Mouse (Mus musculus) embryonic facial prominence, embryonic 10.5 days (tissue): Measurements from ENCODE around the gene Tiam1. TPM values are rescaled to one million over a fixed set of nuclear protein-coding genes. Genes with fewer than 3 reads are reported as not detected.

Experiments
- DNase-seq: peaks from one replicate; pipeline ENCODE4 v3.0.0-alpha.2; 2017; ENCODE audit warnings: low spot score
- H3K27ac ChIP-seq: fragments of 300-500 bp; sonication (generic); replicated peaks from 2 replicates; pipeline ENCODE4 v1.5.1; 2016; ENCODE audit warnings: mild to moderate bottlenecking
- H3K27me3 ChIP-seq: fragments of 300-500 bp; sonication (generic); replicated peaks from 2 replicates; pipeline ENCODE4 v1.6.1; 2016; ENCODE audit warnings: low read depth, mild to moderate bottlenecking; ENCODE audit not compliant: poor library complexity, severe bottlenecking
- H3K36me3 ChIP-seq: fragments of 300-500 bp; sonication (generic); replicated peaks from 2 replicates; pipeline ENCODE4 v1.6.1; 2016; ENCODE audit warnings: mild to moderate bottlenecking, moderate library complexity
- H3K4me1 ChIP-seq: fragments of 300-500 bp; sonication (generic); 2 replicates; pipeline ENCODE4 v1.6.1; 2016
- H3K4me3 ChIP-seq: fragments of 300-500 bp; sonication (generic); 2 replicates; pipeline ENCODE4 v1.5.1; 2016; ENCODE audit warnings: mild to moderate bottlenecking, moderate library complexity
- H3K9me3 ChIP-seq: fragments of 300-500 bp; sonication (generic); 2 replicates; pipeline ENCODE4 v1.6.1; 2016; ENCODE audit warnings: mild to moderate bottlenecking
- WGBS: fragments of 180-500 bp; shearing (Covaris S2); methylation state at CpG from one replicate; pipeline ENCODE4 v1.1.7; 2016; 5-methylcytosine and 5-hydroxymethylcytosine counted together
- polyA plus RNA-seq: library from polyadenylated mRNA; unstranded; fragments of >200 nt; fragmentation: Nextera tagmentation; extraction: Ambion mirVana; gene quantifications from 2 replicates; pipeline ENCODE4 v1.2.1, GENCODE M21; 2016

Gene Tiam1
- polyA plus RNA-seq, 1 experiment from 2014 or later, result 25.3 TPM

DNA sequence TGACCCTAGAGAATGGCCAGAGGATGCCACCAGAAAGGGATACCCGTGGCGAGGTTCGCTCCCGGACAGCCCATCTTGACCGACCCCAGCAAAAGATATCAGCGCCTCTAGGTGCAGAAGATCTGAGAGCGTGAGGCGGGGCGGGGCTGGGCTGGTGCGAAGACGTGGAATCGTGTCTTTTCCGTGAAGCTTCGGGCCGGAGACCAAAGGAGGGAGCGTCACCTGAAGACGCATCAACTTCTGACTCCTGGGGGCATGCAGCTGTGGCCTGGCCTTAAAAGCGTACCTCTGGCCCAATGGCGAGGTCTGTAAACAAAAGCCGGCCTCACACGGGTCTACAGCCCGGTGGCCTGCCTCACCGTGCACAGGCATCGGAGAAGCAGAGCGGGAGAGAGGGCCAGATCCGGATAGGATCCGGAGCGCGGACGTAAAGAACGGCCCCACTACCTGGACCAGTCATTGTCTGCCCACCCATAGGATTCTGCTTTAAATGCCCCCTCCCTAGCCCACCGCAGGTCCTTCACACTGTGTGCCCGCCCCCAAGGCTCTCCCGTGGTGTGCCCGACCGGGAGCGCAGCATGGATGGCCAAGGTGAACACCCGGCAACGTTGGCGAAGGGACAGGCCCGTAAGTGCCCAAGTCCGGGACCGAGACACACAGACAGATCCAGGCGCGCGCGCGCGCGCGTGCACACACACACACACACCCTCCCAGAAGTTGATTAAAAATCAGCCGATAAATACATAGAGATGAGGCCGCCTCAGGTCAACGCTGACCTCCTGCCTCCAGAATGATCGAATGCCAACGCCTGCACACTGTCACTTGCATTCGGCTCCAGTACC lies 774 bp downstream of the Tiam1 start:
- Histone ChIP-seq H3K4me3 (peak overlapping the region; percentile 82), H3K4me1 (peaks cover 60% of the 10 kb centered on the region), H3K9me3 (0 out of 2 replicates have a peak, but pooled peaks cover 3% of the 10 kb centered on the region), H3K27ac (peak overlapping the region; percentile 99), H3K27me3 (0 out of 2 replicates have a peak, but pooled peaks cover 6% of the 10 kb centered on the region), H3K36me3 (peaks cover 5% of the 10 kb centered on the region)
- under 1% methylated on average over 57 of the region's 57 CpGs for whole genome bisulfite sequencing
- DNase-seq, result peak; percentile 79

DNA sequence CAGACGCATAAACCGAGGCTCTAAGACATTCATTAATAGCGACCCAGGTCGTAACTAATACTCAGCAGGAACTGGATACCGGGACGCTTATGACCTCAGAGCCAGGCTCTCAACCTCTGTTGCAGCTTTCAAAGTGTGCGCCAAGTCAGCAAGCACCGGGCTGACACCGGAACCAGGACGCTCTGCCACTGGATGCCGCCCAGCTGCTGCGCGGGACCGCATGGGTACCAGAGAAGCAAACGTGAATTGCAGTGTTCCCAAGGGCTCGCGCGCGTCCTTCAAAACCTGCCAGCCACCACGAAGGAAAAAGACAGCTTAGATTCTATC lies 1.4 kb downstream of the Tiam1 start:
- H3K27ac ChIP-seq, result peak overlapping the region; percentile 99
- peaks cover 7% of the 10 kb centered on the region; the same call in 1 of the 2 replicates for H3K9me3 ChIP-seq
- H3K4me3 ChIP-seq, result peak overlapping the region; percentile 82
- H3K36me3 ChIP-seq, result peaks cover 11% of the 10 kb centered on the region
- DNase-seq, result peak; percentile 60
- 1% methylated on average over 20 of the region's 20 CpGs for WGBS
- H3K27me3 ChIP-seq, result 0 out of 2 replicates have a peak, but pooled peaks cover 6% of the 10 kb centered on the region
- H3K4me1 ChIP-seq, result peaks cover 62% of the 10 kb centered on the region

DNA sequence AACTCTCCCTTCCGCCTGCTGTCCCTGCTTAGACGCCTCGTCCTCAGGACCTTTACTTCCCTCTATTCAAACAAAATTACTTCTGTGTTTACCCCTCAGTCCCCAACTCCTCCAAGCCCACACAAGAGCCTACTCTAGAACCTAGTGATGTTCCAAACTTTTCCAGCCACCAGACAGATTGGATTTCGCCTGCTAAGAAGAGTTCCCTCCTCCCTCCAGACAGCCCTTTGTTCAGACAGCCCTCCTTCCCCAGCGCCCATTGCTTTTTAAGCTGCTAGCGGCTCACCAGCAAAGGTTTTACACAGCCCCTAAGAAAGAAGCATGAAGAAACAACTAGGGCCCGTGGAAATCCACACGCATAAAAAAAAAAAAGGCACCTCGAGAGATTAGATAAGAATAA lies 2.0 kb downstream of the Tiam1 start:
- peak; percentile 40 for DNase-seq
- peaks cover 18% of the 10 kb centered on the region for H3K36me3 ChIP-seq
- H3K27ac ChIP-seq, result peak overlapping the region; percentile 57
- H3K4me1 ChIP-seq, result peaks cover 62% of the 10 kb centered on the region
- 27% methylated on average over 9 of the region's 9 CpGs for WGBS
- 0 out of 2 replicates have a peak, but pooled peaks cover 6% of the 10 kb centered on the region for H3K27me3 ChIP-seq
- H3K9me3 ChIP-seq, result peaks cover 11% of the 10 kb centered on the region; the same call in 1 of the 2 replicates
- H3K4me3 ChIP-seq, result peak overlapping the region; percentile 82

DNA sequence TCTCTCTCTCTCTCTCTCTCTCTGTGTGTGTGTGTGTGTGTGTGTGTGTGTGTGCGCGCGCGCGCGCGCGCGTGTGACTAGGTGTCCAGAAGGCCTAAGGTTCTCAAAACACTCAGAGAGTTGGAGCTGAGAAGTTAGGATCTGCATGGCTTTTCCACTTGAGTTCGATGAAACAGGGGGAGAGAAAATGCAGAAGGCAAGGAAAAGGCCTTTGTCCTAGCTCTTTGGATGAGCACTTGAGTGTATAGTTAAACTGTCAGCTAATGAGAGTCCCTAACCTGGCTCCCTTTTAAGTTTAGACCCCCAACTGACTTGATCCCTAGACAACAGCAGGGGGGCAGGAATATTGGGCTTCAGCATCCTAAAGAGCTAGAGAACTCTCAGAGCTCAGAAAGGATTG lies 3.0 kb downstream of the Tiam1 start:
- peaks cover 62% of the 10 kb centered on the region for H3K4me1 ChIP-seq
- H3K27ac ChIP-seq, result no peak overlapping the region
- H3K27me3 ChIP-seq, result 0 out of 2 replicates have a peak, but pooled peaks cover 6% of the 10 kb centered on the region
- H3K36me3 ChIP-seq, result peaks cover 28% of the 10 kb centered on the region
- DNase-seq, result no peak
- peaks cover 11% of the 10 kb centered on the region; the same call in 1 of the 2 replicates for H3K9me3 ChIP-seq
- 82% methylated on average over 10 of the region's 10 CpGs for WGBS
- no peak overlapping the region for H3K4me3 ChIP-seq

DNA sequence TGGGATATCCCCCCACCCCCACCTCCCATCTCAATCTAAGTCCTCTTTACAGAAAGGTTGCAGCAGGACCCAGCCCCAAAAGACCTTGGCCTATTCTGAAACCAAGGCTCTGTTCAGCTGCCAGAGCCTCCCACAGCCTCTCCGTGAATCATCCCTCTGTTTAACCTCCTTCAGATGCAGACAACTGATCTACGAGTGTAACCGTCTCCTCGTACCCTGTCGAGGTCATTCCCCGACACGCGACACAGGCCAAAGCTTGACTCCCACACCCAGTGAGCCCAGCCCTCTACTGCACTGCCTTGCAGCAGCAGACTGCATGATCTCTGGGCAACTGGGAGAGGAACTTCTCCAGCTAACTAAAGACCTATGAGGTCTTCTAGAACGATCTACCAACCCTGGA lies 3.9 kb downstream of the Tiam1 start:
- H3K36me3 ChIP-seq, result peaks cover 29% of the 10 kb centered on the region
- H3K4me1 ChIP-seq, result peaks cover 57% of the 10 kb centered on the region
- WGBS, result 32% methylated on average over 9 of the region's 9 CpGs
- no peak overlapping the region for H3K4me3 ChIP-seq
- peaks cover 11% of the 10 kb centered on the region; the same call in 1 of the 2 replicates for H3K9me3 ChIP-seq
- no peak for DNase-seq
- H3K27ac ChIP-seq, result peak overlapping the region; percentile 44; the same call in 1 of the 2 replicates
- 0 out of 2 replicates have a peak, but pooled peaks cover 6% of the 10 kb centered on the region for H3K27me3 ChIP-seq

DNA sequence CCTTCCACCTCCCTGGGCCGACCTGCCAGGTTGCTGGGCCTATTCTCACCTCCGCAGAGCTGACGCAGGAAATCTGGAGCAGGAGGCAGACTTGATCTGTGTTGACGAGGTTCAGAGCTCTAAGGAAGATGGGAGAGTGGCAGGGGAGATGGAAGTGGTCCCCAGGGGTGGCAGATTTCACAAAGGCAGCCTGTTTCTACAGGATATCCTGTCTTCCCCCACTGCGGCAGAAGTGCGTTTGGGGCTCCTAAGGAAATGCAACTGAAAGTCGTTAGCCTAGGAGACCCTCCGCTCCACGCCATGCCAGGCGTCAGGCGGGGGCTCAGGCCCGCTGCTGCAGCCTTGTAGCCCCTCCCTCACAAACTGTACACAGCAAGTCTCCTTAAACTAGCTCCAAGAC lies 5.4 kb downstream of the Tiam1 start:
- peak overlapping the region; percentile 42; the same call in 1 of the 2 replicates for H3K27ac ChIP-seq
- 63% methylated on average over 12 of the region's 12 CpGs for WGBS
- H3K9me3 ChIP-seq, result peaks cover 11% of the 10 kb centered on the region; the same call in 1 of the 2 replicates
- peaks cover 53% of the 10 kb centered on the region for H3K4me1 ChIP-seq
- 0 out of 2 replicates have a peak, but pooled peaks cover 6% of the 10 kb centered on the region for H3K27me3 ChIP-seq
- no peak overlapping the region for H3K4me3 ChIP-seq
- H3K36me3 ChIP-seq, result peaks cover 29% of the 10 kb centered on the region
- no peak for DNase-seq

DNA sequence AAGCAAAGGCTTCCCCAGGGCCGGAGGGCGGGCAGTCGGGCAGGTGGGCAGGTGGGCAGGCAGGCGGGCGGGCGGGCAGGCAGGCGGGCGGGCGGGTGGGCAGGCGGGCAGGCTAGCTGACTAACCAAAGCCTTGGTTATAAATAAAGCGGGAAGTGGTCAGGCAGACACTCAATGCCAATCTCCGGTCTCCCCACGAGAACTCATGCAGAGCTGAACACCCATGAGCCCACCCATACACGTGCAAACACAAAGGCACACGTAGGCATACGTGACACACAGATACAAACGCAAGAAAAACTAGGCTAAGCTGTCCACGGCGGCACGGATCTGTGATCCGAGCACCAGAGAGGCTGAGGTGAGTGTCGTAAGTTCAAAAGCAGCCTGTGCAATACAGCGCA lies 6.4 kb downstream of the Tiam1 start:
- Histone ChIP-seq H3K4me3 (no peak overlapping the region), H3K4me1 (peaks cover 53% of the 10 kb centered on the region), H3K9me3 (peaks cover 11% of the 10 kb centered on the region; the same call in 1 of the 2 replicates), H3K27ac (no peak overlapping the region), H3K36me3 (peaks cover 29% of the 10 kb centered on the region), H3K27me3 (0 out of 2 replicates have a peak, but pooled peaks cover 3% of the 10 kb centered on the region)
- WGBS, result 97% methylated on average over 23 of the region's 23 CpGs
- no peak for DNase-seq

DNA sequence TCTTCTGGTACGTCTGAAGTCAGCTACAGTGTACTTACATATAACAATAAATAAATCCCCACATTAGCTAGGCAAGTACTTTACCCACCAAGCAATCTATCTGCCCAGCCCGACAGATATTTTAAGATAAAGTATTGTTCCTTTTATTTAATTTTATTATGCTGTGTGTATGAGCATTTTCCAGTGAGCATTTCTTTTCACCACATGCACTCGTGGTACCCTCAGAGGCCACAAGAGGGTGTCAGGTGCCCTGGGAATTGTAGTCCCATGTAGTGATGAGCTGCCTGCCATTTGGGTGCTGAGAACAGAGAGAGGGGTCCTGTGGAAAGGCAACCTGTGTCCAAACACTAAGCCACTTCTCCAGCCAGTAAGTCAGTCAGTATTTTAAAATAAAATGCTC lies 8.0 kb downstream of the Tiam1 start:
- no peak for DNase-seq
- Histone ChIP-seq H3K27ac (no peak overlapping the region), H3K4me1 (peaks cover 46% of the 10 kb centered on the region), H3K4me3 (no peak overlapping the region), H3K27me3 (no peaks in the 10 kb centered on the region), H3K36me3 (peaks cover 29% of the 10 kb centered on the region), H3K9me3 (peaks cover 11% of the 10 kb centered on the region; the same call in 1 of the 2 replicates)
- 89% methylated on average over 3 of the region's 3 CpGs for WGBS

DNA sequence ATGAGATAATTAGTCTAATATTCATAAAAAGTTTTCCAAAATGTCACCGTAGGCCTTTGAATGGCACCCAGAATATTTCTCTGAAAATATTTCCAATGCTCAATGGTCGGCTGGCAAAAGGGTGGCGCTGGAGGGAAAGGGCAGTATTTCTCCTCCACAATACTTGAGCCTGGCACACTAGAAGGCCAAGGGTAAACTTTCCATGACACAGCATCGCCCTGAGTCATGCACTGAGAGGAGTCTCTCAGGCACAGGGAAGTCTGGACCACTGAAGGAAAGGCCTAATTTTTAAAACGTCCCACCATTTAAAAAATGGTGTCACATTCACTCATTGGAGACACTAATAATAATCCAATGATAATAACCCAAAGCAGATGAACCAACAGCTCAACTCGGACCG lies 9.2 kb downstream of the Tiam1 start:
- no peak for DNase-seq
- H3K27me3 ChIP-seq, result no peaks in the 10 kb centered on the region

DNA sequence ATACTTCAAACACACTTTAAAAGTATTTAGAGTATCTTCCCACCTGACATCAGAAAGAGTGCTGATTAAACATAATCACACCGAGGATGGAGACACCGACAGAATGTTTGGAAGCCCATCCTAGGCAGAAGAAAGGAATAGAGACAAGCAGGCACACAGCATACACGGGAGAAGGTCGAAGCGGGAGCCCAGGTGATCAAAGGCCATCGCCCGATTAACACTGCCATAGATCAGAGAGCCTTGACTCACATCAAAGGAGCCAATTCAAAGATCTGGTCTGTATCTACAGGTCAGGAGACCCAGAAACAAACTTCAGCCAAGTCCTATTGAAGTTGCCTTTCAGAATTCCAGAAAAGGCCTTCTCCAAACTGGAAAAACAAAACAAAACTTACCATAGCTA lies 10.8 kb downstream of the Tiam1 start:
- 49% methylated on average over 7 of the region's 7 CpGs for WGBS
- no peak for DNase-seq
- H3K4me3 ChIP-seq, result no peak overlapping the region
- H3K9me3 ChIP-seq, result peaks cover 8% of the 10 kb centered on the region; the same call in 1 of the 2 replicates
- no peaks in the 10 kb centered on the region for H3K27me3 ChIP-seq
- H3K4me1 ChIP-seq, result peaks cover 37% of the 10 kb centered on the region
- 0 out of 2 replicates have a peak overlapping the region, but pooled peaks have one; percentile 20 for H3K27ac ChIP-seq
- peaks cover 24% of the 10 kb centered on the region for H3K36me3 ChIP-seq

More for the DNA sequence above, 9.2 kb downstream of the Tiam1 start:
- Histone ChIP-seq H3K9me3 (peaks cover 11% of the 10 kb centered on the region; the same call in 1 of the 2 replicates), H3K4me3 (no peak overlapping the region), H3K4me1 (peaks cover 37% of the 10 kb centered on the region), H3K27ac (no peak overlapping the region), H3K36me3 (peaks cover 29% of the 10 kb centered on the region)
- WGBS, result 91% methylated on average over 7 of the region's 7 CpGs

DNA sequence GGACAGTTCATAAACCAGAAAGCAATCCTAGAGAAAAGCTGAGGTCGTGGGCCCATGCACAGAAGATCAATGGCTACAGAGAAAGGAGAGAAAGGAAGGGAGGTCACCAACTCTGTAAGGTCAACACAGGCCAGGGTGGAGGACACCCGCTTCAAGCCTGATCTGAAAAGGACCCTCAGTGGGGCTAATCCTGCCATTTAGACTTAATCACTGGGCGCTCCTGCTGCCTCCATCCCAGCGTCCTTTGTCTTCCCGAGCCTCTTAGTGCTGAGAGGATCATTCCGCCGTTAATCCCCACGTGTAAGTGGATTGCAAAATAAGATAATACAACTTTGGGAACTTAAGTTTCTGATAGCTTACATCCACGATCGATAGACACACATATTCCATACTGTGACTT lies 11.2 kb downstream of the Tiam1 start:
- H3K4me3 ChIP-seq, result no peak overlapping the region

DNA sequence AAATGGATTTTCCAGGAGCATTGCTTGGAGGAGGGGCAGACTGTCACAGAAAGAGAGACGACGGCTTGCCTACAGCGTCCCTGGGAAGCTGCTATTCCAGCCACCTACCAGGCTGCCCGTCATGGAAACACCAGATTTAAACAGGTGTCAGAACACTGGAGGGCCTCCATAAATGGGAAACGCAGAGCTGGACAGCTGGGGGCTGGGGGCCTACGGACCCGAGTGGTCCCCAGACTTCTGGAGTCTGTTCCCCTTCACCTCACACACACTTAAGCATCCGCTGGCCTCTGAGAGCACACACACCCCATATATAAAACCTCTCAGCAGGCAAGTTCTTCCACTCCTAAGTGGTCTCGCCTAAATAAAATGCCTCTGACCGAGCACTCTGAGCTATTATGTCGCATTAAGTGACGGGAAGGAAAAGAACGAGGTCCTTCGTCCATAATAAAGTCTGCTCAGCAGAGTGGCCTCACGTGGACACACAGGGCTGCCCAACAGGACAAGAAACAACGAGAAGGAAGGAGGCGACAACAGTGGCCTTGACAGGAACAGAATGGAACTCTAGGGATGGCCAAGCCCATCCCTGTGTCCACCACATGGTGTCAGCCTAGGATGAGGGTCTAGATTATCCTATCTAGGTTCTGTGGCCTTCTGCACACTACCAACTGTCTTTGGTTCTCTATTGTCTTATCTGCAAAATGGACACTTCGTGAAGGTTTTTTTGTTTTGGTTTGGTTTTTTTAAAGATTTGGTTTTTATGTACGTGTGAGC lies 14.6 kb downstream of the Tiam1 start:
- WGBS, result 66% methylated on average over 19 of the region's 19 CpGs
- Histone ChIP-seq H3K4me1 (peaks cover 62% of the 10 kb centered on the region), H3K27ac (no peak overlapping the region), H3K9me3 (no peaks in the 10 kb centered on the region), H3K4me3 (no peak overlapping the region), H3K27me3 (no peaks in the 10 kb centered on the region), H3K36me3 (no peaks in the 10 kb centered on the region)
- DNase-seq, result no peak

More for the DNA sequence above, 11.2 kb downstream of the Tiam1 start:
- WGBS, result 16% methylated on average over 10 of the region's 10 CpGs
- DNase-seq, result peak; percentile 32
- Histone ChIP-seq H3K9me3 (peaks cover 5% of the 10 kb centered on the region; the same call in 1 of the 2 replicates), H3K27me3 (no peaks in the 10 kb centered on the region), H3K36me3 (peaks cover 19% of the 10 kb centered on the region), H3K27ac (no peak overlapping the region), H3K4me1 (peaks cover 35% of the 10 kb centered on the region)
